Mouse (Mus musculus) small intestine, adult 2 months (tissue): ENCODE measurements around the gene Stat5b.

Experiments
- CTCF ChIP-seq: fragments of 200-500 bp; IDR thresholded peaks from 2 replicates; pipeline ENCODE4 v1.5.1; 2012; ENCODE audit warnings: low read depth, mild to moderate bottlenecking, control low read depth, inconsistent platforms, low read length, moderate library complexity, mixed read lengths; ENCODE audit not compliant: insufficient replicate concordance, insufficient read length; ENCODE audit errors: extremely low read depth
- POLR2A ChIP-seq: fragments of 200-500 bp; IDR thresholded peaks from 2 replicates; pipeline ENCODE4 v1.6.1; 2012; ENCODE audit warnings: low read depth, mild to moderate bottlenecking, control low read depth, inconsistent platforms, low read length, moderate library complexity

DNA sequence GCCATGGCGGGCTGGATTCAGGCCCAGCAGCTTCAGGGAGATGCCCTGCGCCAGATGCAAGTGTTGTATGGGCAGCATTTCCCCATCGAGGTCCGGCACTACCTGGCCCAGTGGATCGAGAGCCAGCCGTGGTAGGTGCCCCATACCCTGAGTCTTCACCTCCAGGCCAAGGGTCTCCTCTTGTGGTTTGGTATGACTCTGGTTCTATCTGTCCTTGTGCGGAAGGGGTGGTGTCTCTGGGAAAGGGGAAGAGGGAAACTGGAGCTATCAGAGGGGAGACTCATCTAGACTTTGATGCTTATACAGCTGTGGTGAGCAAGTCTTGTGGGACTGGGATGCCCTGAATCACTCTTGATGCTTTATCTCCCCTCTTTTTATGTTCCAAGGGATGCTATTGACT is 10.8 kb upstream of the Stat5b start:
- TF ChIP-seq POLR2A, result no peak
- no peak for TF ChIP-seq CTCF
